Mouse (Mus musculus) ovary, adult 18-20 months (tissue): ENCODE data around the gene Naga.
A peak's percentile ranks its signal among the peaks of the same experiment; 100 is the strongest.

ENCODE experiments used
- DNase-seq: peaks from one replicate; pipeline ENCODE4 v3.0.0; 2022; ENCODE audit warnings: low spot score, mixed read lengths

The Naga gene

GRCm38 (mm10) chr15:82354126-82354945 is 15.6 kb upstream of the Naga start, which contains the start of gene Ndufa6:
Ndufa6 (minus strand) TSS chr15:82354322.
- DNase-seq = peak; percentile 98

DNA sequence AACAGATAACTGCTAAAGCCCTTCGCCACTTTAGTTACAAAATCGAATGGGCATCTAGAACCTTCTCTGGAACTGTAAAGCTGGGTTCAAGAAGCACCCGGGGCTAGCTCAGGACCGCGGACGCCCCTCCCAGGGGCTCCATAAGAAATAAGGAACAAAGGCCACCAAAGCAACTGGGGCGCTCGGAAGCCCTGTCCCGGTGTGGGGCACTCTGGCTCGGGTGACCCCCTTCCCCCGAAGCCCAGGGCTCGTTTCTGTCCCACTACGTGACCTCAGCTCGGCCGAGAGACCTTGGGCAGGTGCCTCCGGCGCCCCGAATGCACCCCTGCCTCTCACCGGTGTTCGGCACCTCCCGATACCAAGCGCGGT is 15.0 kb upstream of the Naga start:
- DNase-seq = no peak

DNA sequence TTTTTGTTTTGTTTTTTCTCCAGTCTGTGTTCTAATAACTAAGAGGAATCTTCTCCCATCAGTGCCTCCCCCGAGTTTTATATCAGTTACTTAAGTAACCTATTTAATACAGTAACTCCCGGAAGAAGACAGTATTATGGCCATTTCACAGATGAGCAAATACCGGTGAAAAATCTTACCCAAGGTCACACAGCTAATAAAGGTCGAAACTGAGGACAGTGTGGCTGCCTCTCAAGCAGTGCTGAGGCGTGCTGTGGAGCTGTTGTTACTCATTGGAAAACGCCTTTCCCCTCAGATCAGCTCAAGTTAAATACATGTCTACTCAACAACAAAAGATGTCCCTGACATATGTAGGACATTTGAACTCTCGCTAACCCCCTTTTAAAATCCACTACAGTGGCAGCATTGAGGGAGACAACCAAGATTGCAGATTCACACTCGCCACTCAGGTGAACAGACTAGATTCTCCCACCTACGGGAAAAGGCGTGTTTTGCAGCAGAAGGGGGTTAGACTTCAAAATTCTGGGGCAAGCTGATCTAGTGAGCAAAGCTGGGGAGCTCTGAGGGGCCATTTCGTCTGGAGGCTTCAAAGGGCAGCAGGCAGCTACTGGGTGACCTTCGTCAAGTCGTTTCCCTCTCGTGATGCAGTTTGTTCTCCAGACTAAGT is 14.5 kb upstream of the Naga start:
- DNase-seq = no peak

DNA sequence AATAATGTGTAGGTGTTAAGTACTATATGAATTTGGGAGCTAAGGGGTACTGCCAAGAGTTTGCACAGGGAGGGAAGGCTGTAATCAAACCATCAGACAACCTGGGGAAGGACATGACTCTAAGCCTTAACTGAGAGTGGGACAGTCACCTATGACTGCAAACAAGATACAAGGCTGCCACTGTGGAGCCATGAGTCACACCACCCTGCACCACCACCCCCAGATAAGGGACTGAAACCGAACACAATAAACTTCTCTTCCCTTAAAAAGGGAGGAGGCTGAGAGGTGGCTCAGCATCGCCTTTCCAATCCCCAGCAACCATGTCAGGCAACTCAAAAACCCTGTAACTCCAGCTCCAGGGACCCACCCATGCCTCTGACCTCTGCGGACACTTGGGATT is 12.8 kb upstream of the Naga start:
- no peak for DNase-seq

GRCm38 (mm10) chr15:82350349-82350748 is 11.6 kb upstream of the Naga start:
- no peak for DNase-seq

- no peak for DNase-seq
These were observed 10.2 kb upstream of the Naga start for GRCm38 (mm10) chr15:82348999-82349341.

DNA sequence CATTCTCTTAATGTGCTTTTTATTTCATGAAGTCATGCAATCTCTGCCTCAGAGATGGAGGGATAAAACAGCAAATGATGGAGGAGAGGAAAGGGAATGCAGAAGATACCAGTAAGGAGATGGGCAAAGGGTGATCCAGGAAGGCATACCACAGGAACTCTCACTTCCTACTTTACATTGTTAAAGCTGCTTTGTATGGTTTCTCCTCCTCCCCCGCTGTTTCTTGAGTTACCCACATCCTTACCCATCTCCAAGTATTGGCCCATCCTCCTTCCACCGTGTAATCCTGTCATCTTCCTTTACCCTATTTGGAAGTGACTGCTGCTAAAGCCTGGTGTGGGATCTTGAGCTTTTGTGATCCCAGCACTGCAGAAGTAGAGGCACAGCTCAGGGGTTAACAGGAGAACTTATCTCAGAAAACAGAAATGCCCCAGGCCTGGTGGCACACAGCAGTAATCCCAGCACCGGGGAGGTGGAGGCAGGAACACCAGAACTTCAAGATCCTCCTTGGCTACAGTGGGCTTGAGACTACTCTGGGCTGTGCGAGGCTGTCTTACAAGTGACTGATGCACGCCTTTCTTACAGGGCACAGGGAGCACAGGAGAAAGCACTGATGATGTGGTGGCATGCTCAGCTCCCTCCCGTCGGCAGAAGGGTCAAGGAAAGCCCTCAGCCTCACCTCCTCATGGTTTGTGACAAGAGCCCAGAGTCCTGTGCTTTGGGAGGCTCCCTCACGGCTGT is 9.7 kb upstream of the Naga start:
- no peak for DNase-seq

GRCm38 (mm10) chr15:82347852-82348251 is 9.1 kb upstream of the Naga start:
- no peak for DNase-seq

GRCm38 (mm10) chr15:82347303-82347676 is 8.6 kb upstream of the Naga start:
- DNase-seq = no peak

- DNase-seq = no peak
These were observed 8.0 kb upstream of the Naga start for GRCm38 (mm10) chr15:82346580-82347302.

- peak; percentile 96 for DNase-seq
These were observed 7.2 kb upstream of the Naga start for GRCm38 (mm10) chr15:82345820-82346470.

GRCm38 (mm10) chr15:82344971-82345370 is 6.2 kb upstream of the Naga start:
- DNase-seq = no peak

DNA sequence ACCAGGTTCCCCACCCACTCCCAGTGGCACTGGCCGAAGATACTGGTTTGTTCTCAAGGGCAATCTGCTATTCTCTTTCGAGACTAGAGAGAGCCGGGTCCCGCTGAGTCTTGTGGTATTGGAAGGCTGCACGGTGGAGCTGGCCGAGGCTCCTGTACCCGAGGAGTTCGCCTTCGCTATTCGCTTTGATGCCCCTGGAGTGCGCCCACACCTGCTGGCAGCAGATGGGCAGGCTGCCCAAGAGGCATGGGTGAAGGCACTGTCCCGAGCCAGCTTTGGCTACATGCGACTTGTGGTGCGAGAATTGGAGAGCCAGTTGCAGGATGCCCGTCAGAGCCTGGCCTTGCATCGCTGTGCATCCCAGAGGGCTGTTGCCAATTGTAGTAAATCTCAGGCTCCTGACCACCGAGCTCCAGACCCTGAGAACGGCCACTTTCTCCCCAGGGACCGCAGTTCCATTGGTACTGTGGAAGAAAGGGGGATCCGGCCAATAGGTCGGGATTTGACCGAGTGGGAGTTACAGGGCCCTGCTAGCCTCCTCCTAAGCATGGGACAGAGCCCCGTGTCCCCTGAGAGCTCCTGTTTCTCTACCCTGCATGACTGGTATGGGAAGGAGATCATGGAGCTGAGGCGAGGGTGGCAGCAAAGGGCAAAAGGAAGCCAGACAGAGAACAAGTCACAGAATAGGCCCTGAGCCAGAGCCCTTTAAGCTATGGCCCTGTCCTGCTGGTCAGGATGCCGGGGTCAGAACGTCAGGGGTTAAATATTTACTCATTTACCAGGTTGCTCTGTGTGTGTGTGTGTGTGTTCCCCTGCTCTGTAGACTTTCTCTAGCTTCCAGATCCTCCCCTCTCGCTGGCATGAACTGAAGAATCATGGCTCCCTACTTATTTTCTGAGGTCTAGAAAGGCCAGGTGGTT is 4.9 kb upstream of the Naga start:
- no peak for DNase-seq

GRCm38 (mm10) chr15:82342543-82342935 is 3.8 kb upstream of the Naga start:
- DNase-seq = no peak

DNA sequence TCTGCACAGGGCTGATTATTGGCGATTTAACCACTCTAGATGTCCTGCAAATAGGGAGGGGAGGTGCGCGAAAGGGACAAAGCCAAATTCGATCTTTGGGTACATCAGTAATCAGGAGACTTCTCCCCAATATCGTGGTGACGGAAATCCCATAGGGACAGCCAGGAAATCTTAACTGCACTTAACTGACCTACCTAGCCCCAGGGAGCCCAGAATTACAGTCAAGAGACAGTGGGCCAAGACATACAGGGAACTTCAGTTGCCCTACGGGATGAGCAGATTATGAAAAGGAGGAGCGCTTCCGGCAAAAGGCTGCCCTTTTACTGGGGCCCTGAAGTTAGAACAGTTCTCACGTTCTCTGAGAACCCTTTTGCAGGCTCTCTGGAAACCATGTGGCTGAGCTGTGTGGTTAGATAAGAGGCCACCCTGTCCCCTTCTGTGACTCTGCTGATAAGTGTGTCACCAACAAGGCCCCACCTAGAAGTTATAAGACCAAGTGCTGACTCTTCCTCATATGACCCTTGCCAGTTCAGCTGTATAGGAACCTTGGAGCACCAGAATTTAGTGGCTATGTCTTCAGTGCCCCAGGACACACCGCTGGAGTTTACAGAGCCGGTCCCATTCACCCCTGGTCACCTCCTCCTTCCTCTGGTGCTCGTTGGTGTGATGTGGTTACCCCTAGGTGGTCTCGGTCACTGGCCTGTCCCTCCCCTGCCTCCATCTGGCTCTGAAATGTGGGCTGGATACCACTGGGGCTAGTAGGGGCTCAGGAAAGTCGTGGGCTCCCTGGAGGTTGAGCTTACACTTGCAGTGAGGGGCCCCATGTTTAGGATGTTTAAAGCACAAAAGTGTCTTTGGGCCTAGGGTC is 3.2 kb upstream of the Naga start:
- no peak for DNase-seq

GRCm38 (mm10) chr15:82341036-82341501 is 2.3 kb upstream of the Naga start:
- DNase-seq = peak; percentile 36

DNA sequence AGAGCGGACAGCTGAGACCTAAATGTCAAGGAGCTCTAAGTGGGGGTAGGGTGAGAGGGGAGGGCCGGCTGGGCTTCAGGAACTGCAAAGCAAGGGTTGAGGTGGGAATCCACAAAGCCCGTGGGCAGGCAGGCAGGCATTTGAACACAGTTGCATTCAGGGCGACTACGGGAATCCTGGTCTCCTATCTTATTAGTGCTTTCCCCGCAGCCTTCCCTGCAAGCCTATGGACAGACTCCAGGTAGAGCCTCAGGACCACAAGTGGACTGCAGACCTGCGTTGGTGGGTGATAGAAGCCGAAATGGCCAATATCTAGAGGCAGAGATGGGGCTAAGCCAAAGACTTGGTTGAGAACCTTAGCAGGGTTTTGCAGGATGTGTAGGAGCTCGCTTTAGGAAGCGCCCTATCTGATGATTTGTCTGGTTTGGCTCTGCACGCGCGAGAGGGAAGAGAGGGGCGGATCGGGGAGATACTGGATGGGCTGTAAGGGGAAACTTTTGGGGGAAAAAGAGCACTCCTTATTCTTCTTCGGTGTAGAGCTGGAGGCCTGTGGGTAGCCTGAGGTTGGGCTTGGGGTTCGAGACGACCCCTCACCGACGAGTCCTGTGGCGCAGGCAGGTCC is 1.8 kb upstream of the Naga start:
- DNase-seq = no peak

GRCm38 (mm10) chr15:82339634-82340254 is 1.0 kb upstream of the Naga start:
- no peak for DNase-seq

- no peak for DNase-seq
These were observed 425 bp upstream of the Naga start for GRCm38 (mm10) chr15:82339150-82339549.
